Mouse (Mus musculus): ENCODE measurements around the gene Sorcs3.

The Sorcs3 gene

GRCm38 (mm10) chr19:48523803-48524202 lies 318.0 kb downstream of the Sorcs3 start:
- no peak for DNase-seq (ENCODE audit: low spot score in 2 of 2)

- no peak for DNase-seq (ENCODE audit: low spot score in 2 of 2)
Measured at GRCm38 (mm10) chr19:48524527-48525214, 318.8 kb downstream of the Sorcs3 start.

- no peak for DNase-seq (ENCODE audit: low spot score in 2 of 2)
Measured at GRCm38 (mm10) chr19:48533582-48533981, 327.8 kb downstream of the Sorcs3 start.

- no peak for DNase-seq (ENCODE audit: low spot score in 2 of 2)
Measured at GRCm38 (mm10) chr19:48544294-48544693, 338.5 kb downstream of the Sorcs3 start.

GRCm38 (mm10) chr19:48545421-48546132 lies 339.8 kb downstream of the Sorcs3 start:
- DNase-seq (ENCODE audit: low spot score in 2 of 2) = no peak

- no peak for DNase-seq (ENCODE audit: low spot score in 2 of 2)
Measured at GRCm38 (mm10) chr19:48546133-48546448, 340.3 kb downstream of the Sorcs3 start.

GRCm38 (mm10) chr19:48548143-48548881 lies 342.5 kb downstream of the Sorcs3 start:
- no peak for DNase-seq (ENCODE audit: low spot score in 2 of 2)

GRCm38 (mm10) chr19:48559432-48559831 lies 353.6 kb downstream of the Sorcs3 start:
- no peak for DNase-seq (ENCODE audit: low spot score in 2 of 2)

GRCm38 (mm10) chr19:48575736-48576135 lies 369.9 kb downstream of the Sorcs3 start:
- DNase-seq (ENCODE audit: low spot score in 2 of 2) = no peak

GRCm38 (mm10) chr19:48577169-48577568 lies 371.3 kb downstream of the Sorcs3 start:
- no peak for DNase-seq (ENCODE audit: low spot score in 2 of 2)

- no peak for DNase-seq (ENCODE audit: low spot score in 2 of 2)
Measured at GRCm38 (mm10) chr19:48584938-48585560, 379.2 kb downstream of the Sorcs3 start.

GRCm38 (mm10) chr19:48616951-48617350 lies 411.1 kb downstream of the Sorcs3 start:
- no peak for DNase-seq (ENCODE audit: low spot score in 2 of 2)

GRCm38 (mm10) chr19:48630671-48631327 lies 425.0 kb downstream of the Sorcs3 start:
- DNase-seq (ENCODE audit: low spot score in 2 of 2) = no peak

GRCm38 (mm10) chr19:48642566-48642965 lies 436.7 kb downstream of the Sorcs3 start:
- no peak for DNase-seq (ENCODE audit: low spot score in 2 of 2)

GRCm38 (mm10) chr19:48649941-48650340 lies 444.1 kb downstream of the Sorcs3 start:
- DNase-seq (ENCODE audit: low spot score in 2 of 2) = no peak

- DNase-seq (ENCODE audit: low spot score in 2 of 2) = no peak
Measured at GRCm38 (mm10) chr19:48651617-48652016, 445.8 kb downstream of the Sorcs3 start.

GRCm38 (mm10) chr19:48660201-48660600 lies 454.4 kb downstream of the Sorcs3 start:
- DNase-seq (ENCODE audit: low spot score in 2 of 2) = no peak

- no peak for DNase-seq (ENCODE audit: low spot score in 2 of 2)
Measured at GRCm38 (mm10) chr19:48679896-48680295, 474.1 kb downstream of the Sorcs3 start.

GRCm38 (mm10) chr19:48682485-48682884 lies 476.7 kb downstream of the Sorcs3 start:
- no peak for DNase-seq (ENCODE audit: low spot score in 2 of 2)

GRCm38 (mm10) chr19:48686369-48686768 lies 480.5 kb downstream of the Sorcs3 start:
- no peak for DNase-seq (ENCODE audit: low spot score in 2 of 2)

- DNase-seq (ENCODE audit: low spot score in 2 of 2) = no peak
Measured at GRCm38 (mm10) chr19:48700111-48700658, 494.4 kb downstream of the Sorcs3 start.

Measured in urinary bladder, adult 18-20 months (tissue).